Mouse (Mus musculus) right cerebral cortex, postnatal 25 days (tissue): Measurements from ENCODE around the gene Pdcd7.

ENCODE experiments used
- DNase-seq: peaks from one replicate; pipeline ENCODE4 v3.0.0; 2022

Gene Pdcd7

DNA sequence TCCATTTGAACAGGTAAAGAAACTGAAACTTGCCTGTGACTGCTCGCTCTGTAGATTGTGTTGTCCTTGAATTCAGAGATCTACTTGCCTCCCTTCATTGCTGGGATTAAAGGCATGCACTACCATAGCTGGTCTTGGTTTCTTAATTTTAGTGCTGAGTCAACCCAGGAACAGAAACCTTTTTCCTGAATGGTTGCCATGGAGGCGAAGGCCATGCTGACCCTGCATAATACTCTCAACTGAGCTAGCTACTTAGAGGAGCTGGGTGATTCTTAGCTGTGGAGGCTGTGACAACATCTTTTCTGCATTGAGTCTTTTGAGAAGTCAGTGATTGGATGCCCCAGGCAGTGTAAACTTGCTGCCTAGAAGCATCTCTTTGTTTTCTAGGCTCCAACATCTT, 11.1 kb downstream of the Pdcd7 start:
- no peak for DNase-seq

DNA sequence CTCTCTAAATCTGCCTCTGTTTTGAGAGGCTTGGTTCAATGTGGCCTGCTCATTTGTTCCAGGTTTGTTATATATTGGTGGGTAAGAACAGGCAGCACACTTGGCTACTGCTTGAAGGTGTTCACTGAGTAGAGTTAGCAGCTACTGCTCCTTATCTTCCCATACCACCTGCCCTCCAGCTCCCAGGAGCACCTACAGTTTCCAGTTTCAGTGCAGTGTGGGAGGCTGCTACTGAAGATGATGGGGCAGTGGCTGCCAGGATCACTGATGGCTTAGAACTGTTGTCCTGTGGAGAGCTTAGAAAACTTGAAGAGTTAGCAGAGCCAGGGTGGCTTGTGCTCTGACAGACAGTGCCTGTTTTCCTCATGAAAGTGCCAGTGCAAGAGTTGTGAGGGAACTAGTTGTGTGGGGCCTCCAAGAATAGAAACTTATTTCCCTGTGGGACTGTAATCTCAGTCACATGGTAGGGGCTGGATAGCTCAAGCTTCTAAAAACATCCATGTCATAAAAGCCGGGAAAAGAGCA, 13.1 kb downstream of the Pdcd7 start:
- DNase-seq: no peak

DNA sequence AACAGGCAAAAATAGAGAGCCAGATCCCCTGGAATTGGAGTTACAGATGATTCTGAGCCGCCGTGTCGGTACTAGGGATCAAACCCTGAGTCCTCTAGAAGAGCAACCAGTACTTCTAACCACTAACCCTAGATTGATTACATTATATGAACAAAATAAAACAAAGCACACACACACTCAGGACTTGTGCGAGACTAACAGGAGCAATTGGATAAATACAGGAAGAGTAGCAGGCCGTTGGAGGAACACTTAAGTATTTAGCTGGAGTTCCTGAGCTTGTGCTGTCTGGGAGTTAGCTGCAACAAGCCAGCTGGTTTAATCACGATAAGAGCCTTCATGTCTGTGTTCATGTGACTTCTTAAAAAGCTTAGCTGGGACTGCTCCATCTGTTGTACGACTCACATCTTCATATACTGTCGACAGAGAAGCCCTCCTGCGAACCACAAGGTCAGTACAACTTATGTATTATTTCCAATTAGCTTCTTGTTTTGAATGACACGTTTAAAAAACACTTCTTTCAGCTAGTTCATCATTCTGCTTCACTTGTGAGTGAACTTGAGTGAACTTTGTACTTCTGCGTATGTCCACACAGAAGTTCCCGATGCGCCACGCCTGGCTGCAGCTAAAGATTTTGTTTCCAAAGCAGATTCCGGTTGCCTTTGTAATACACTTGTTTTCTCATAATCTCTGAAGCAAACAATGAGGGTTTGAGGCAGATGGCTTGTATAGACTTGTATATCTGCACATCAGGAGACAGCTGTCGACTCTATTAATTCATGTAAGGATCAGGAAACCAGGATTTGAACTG, 14.9 kb downstream of the Pdcd7 start, which contains the start of gene Ubap1l:
Gene Ubap1l, plus strand, starts transcription at position 401 of the 808 bp plus-strand sequence.
- no peak for DNase-seq

DNA sequence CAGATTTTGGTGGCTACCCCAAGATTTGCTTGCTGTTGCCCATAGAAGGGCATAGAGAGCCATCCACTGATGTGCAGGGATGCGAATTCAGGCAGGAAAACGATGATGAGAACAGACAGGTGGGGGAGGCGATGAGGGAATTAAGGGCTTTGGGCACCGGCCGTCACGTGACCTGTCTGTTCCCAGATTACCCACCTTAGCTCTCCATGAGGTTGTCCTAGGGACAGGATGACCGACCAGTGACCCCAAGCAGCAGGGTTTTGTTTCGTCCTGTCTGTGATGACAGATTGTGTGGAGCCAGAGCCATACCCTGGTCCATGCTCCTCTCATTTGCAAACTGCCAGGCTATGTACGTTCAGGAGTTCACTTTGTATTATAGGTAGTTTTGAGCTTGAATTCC, 17.8 kb downstream of the Pdcd7 start:
- no peak for DNase-seq

DNA sequence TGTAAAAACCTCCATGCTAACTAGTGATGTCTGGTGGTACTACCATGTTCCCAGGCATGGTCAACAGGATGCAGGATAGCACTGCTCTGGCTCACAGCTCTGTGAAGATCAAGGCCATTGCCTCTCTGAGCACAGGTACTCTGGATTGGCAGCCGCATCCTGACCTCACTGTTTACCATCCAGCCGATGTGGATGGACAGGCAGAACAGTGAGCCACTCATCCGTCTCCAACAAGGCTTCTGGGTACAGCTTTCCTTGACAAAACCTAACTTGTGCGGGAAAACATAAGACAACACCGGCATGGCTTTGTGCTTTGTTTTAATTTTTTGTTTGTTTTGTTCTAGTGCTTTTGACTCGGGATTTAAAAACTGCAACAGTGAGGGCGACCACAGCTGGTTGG, 19.8 kb downstream of the Pdcd7 start:
- DNase-seq: no peak

DNA sequence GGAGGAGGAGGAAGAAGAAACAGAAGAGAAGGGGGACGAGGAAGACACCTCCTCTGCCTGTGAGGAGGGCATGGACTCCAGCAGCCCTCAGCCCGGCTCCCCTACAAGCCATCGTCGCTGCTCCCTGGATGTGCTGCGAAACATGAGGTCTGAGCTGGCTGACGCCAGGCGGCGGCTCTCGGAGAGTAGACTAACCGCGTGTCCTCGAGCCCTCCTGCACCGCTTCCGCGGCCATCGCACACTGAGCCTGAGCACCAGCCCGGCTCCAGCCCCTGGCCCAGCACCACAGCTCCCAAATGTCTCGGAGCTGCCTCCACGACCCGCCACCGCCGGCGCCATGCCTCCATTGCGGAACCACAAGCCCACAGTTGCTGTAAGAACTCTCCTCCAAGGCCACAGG, 25.9 kb downstream of the Pdcd7 start:
- no peak for DNase-seq

DNA sequence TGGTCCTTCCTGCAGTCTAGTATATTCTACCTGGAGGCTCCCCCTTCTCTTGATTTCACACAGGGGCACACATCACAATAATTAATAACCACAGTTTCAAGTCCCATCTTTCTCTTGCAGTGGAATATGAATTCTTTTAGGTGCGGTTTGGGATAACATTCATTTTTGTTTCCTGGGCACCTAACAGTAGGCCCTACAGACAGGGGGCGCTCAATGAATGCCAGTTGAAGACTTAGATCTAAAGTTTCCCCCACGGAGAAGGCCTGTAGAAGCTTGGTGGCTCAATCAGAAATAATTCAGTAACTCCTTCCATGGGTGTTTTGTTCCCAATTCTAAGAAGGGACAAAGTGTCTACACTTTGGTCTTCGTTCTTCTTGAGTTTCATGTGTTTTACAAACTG, 26.5 kb downstream of the Pdcd7 start:
- DNase-seq: no peak

DNA sequence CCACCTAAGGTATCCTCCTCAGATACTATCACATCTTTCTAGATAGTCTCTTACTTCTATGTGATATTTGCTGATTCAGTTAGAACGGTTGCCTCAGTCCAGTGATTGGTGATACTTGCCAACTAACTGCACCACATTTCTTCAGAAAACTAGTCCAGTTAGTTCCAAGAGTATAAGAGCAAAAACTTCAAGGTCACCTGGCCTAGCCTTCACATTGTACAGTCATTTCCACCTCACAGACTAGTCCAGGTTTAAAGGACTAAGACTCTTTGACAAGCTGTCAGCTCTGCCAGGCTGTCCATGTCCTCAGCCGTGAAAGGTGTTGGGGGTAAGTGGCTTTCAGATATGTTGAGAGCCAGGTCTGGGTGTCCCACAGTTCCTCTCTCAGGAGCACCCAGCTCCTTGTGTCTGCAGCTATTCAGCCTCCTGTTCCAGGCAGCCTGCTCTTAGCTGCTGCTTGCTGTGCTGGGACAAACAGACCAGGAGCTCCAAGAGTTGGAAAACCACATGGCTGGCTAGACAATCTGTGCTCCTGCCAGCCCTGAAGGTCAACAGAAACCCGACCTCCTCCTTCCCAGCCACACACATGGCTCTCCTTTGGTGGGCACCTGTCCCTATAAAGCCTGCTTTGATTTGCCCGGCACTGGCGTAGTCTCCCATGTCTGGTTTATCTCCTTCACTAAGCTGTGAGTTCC, 28.7 kb downstream of the Pdcd7 start:
- DNase-seq: no peak

DNA sequence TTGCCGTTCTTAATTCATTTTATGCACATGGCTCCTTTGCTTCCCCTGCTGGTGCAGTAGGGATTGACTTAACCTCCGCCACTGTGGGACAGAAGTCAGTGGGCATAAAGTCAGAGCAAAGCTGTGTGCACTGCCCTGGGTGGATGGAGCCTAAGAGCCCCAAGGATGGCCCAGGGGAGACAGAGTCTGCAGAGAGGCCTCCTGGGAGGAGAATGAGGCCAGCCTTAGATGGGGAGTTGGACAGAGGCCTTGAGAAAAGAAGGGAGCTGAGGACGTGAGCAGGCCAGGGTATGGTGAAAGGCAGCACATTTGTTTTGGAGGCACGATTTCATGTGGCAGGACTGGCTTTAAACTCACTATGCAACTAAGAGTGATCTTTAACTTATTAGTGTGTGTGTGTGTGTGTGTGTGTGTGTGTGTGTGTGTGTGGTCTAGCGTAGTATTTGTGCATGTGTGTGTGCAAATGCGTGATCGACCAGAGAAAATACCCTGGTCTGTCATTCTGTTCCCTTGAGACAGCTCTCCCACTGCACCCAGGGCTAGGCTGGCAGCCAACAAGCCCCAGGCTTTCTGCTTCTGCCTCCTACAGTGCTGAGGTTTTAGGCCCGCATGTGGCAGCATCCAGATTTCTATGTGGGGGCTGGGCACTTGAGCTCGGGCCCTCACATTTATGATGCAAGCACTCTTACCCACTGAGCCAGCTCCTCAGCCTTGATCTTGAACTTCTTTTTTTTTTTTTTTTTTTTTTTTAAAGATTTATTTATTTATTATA, 29.4 kb downstream of the Pdcd7 start:
- DNase-seq: peak; percentile 68

DNA sequence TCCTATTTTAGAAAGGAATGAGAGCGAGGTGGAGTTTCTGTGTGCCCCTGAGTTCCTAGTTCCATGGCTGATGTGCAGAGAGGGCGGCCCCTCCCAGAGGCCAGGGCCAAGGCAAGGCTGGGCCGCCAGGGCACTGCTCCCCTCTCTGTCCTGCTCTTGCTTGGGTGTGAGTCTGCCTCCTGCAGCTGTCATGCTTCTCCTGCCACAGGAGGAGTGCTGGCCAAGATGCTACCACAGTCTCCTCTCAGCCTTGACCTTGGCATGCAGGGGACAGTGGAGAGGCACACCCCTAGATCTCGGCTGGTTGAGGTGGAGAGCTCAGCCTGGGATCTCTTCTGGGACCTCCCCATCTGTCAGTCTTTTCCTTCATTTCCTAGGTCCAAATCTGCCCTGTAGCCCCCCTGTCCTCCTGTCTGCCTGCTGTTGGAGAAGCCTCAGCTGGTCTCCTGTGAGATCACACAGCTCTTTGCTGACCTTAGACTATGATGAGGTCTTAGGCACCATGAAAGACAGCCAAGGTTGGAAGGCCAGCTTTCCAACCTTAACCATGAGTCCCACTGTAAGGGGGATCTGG, 35.2 kb downstream of the Pdcd7 start:
- no peak for DNase-seq

DNA sequence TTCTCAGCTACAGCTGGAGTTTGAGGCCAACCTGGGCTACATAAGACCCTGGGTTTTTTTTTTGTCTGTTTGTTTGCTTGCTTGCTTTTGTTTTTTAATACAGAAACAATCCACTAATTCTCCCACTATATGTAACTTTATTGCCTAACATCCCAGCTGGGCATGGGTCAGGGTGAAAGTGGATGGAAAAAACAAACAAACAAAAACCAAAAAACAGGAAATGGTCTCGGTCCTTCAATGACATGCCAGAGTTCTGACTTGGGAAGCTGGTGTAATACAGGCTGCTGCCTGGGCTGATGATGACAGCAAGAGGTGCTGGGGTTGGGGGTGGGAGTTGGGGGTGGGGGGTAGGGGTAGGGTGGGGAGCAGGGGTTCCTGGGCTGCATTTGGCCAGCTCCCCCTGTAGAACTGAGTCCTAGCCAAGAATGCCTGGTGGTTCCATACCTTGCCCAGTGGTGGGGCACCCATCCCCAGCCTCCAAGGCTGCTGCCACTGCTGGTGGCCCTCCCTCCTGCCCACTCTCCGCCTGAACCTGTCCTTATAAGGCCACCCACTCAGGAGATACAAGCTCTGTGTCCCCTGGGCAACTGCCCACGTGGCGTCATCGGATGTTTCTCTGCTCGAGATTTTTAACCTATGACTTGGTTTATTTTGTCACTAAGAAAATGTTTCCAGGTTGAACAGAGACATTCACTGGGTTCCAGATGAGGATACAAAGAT, 36.3 kb downstream of the Pdcd7 start:
- no peak for DNase-seq

DNA sequence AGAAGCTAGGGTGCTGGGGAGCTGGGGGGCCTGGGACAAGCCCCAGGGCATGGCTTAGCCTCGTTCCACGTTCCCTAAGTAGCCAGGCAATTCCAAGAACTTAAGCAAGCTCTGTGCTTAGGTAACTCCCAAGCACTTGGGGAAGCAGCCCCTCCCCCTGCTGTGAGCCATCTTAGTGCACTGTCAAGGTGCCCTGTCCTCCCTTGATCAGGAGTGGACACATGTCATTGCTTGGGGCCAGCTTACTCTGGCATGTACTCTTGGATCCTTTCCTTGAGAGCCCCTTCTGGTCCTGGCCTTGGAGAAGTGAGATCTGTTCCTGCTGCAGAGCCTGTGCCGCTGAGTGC, 36.8 kb downstream of the Pdcd7 start:
- DNase-seq: no peak

DNA sequence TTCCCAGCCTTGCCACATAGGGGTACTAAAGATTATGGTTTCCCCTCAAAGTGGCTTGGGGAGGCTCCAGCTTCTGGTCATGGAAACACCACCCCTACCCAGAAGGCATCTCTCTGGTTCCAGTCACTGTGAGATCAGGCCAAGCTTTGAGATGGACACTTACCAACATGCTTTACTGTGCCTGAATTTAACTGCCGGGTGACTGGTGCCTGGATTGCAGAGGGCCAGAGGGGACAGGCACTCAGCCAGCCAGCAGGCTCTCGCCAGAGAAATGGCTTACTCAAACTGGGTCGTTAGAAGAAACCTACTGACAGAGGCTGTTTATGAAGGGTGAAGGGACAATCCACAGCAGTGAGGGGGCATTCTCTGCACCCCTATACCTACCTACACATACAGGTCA, 38.4 kb downstream of the Pdcd7 start:
- DNase-seq: no peak

DNA sequence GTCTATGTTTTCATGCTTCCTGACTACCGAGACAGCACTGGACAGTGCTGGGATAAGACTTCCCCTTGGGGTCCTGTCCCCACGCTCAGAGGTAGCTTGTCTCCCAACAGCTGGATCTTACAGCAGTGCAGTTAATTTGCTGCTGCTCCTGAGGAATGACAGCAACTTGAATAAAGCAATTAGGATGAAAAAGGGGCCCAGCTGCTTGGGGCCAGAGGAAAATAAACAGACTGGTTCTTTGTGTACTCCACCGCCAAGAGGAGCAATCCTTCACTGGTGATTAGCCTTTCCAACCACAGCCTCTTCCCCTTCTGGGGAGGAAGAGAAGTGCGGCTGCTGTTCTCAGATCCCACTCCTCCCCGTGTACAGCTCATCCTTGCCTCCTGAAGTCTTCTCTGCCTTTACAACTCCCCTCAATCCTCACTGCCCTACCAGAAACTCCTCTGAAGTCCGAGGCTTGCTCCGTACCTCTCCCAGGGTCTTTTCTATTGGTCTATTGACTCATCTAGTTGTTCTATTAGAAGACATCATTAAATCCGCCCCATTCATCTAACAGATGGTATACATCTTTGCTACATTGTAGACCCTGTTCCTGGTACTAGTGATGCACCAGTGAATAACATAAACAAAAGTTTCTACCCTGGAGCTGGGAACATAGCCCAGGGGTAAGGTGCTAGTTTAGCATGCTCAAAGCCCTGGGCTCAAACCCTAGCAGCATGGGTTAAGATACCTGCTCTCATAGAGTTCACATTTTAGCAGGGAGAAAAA, 40.7 kb downstream of the Pdcd7 start:
- DNase-seq: no peak

DNA sequence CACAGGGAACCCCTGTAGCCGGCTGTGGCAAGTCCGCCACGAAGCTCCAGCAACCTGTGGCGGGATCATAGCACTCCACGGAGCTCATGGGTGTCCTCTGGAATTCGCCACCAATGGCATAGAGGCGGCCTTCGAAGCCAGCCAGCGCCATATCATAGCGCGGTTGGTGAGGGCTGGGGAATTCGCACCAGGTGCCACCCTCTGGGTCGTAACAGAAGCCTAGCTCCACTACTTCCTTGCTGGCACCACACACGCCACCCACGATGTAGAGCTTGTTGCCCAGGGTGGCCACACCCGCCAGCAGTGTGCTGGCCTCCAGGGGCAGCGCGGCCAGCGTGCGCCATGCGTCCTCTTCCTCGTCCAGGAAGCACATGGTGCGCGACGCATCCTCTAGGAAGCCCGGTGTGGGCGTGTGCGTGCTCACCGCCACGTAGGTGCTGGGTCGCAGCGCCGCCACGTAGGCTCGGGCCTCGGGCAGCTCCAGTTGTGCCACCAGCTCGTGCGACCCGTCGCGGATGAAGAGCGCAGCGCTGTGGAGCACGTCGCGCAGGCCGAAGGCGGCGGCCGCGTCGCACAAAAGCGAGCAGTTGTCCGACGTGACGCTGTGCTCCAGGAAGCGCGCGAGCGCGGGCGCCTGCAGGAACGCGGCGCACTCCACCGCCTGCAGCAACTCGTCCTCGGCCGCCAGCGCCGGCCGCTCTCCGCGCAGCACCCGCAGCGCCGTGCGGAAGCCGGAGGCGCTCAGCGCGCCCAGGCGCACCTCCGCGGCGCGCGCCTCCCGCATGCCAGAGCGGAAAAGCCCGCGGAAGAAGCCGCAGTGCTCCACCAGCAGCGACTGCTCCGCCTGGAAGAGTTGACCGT, 45.1 kb downstream of the Pdcd7 start:
- peak; percentile 16 for DNase-seq

DNA sequence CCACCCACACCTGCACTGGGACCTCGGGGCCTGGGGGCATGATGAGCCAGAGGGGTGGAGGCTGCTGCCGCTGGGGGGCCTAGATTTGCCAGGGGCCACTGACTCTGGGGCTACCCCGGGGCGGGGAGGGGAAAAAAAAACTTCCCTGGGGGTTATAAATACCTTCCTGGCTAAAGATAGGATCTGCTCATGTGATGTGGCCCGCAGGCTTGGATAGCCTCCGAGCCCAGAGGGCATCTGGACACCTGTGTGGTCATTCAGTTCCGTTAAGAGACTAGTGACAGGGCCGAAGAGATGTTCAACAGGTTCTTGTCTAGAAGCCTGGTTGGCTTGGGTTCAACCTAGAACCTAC, 45.7 kb downstream of the Pdcd7 start, which contains the start of gene Kbtbd13:
Gene Kbtbd13, minus strand, starts transcription at position 40 of the 352 bp plus-strand sequence.
- no peak for DNase-seq

DNA sequence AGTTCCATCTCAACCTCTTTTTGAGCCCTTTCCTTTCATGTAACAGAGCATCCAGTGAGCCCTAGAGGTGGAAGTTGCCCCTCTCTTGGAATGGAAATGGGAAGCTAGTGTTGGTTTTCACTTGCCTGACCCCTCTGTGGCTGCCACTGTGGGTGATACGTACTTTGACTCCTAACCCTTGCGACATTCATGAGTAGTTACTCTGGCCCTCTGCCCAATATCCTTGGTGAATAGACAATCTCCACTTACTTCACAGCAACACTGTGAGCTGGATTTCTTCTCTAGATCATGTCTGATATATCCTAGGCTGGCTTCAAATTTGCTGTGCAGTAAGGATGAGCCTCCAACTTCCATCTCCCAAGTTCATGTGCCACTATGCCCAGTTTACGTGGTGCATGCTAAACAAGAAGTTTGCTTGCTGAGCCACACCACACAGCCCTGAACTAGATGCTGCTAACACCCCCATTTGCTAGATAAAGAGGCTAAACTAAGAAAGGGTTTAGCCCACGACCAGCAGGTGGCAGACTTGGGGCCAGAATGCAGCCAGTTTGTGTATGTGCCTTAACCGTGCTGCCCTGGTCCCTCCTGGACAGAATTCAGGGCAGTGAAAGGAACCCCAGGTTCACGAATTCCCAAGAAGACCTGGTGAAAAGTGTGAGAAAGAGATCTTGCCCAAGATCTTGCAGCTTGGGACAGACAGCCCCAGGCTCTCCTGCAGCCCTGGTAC, 46.9 kb downstream of the Pdcd7 start:
- peak; percentile 42 for DNase-seq

DNA sequence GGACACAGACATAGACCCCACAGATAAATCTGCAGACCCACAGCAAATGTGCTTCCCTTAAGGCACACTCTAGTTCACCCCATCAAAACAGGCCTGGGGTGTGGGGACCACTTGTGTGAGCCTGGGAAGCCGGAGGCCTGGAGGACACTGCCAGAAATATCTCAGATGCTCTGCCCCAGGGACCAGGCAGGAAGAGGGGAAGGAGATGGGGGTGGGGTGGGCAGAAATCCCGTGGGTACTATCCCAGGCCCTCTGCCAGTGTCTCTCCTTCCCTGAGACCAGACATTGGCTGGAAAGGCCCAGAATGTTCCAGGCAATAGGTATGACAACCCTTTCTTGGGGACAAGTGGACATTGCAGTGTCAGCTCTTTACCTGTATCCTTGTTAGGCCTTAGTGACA, 47.7 kb downstream of the Pdcd7 start:
- DNase-seq: no peak

DNA sequence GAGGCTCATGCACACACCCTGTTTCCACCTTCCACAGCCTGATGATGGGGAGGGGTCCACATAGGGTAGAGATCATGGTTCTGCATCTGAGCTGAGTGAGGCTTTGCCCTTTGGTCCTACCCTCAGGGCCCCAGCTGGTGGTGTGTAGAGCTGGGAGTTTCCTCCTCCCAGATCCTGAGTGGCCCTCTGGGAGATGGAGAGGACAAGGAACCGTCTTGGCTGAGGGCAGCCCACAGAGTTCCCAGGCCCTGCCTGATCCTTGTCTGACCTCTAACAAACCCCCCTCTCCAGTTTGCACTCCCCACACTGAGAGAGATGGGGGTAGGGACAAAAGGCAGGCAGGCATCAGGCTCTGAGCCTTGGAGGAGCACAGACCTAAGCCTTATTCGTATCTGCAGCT, 48.5 kb downstream of the Pdcd7 start:
- DNase-seq: no peak

DNA sequence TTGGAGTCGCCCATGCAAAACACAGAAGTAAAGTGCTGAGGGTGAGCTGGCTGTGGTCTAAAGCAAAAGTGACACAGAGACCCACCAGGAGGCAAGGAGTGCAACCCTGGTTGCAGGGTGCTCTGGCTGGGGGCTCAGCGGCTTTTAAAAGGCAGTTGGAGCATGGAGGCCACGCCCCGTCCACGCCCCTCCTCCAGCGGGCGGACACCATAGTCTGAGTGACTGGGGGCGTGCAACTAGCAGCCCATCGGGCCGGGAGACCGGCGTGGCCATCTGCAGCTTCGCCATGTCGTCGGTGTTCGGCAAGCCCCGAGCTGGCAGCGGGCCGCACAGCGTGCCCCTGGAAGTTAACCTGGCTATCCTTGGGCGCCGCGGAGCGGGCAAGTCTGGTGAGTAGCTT, 52.4 kb downstream of the Pdcd7 start, which contains the start of gene Rasl12:
Gene Rasl12, plus strand, starts transcription at position 228 of the 400 bp plus-strand sequence.
- peak; percentile 26 for DNase-seq
